Mouse (Mus musculus): ENCODE results near the gene Plce1.

GRCm38 (mm10) chr19:38480156-38480720 lies 671 bp upstream of the Plce1 start:
- TF ChIP-seq EP300 (IDR thresholded peaks at IDR 0.05; ENCODE audit: low read depth) (no peak), CTCF (IDR thresholded peaks at IDR 0.05; ENCODE audit: low read depth) (no peak)
